Mouse (Mus musculus) embryonic facial prominence, embryonic 13.5 days (tissue): ENCODE measurements around the gene Gm19426. TPM values are rescaled to one million over a fixed set of nuclear protein-coding genes. Genes with fewer than 3 reads are reported as not detected.

Source experiments
- ATAC-seq: fragments of 200-750 bp; cut with Nextera tagmentation; 2 replicates; pipeline ENCODE4 v1.8.0; 2017; ENCODE audit warnings: low read depth; ENCODE audit not compliant: insufficient number of reproducible peaks, insufficient read depth, low FRiP score, low TSS enrichment
- H3K27ac ChIP-seq: fragments of 300-500 bp; sonication (generic); 2 replicates; pipeline ENCODE4 v1.5.1; 2015; ENCODE audit warnings: moderate library complexity, mild to moderate bottlenecking, inconsistent platforms
- H3K27me3 ChIP-seq: fragments of 300-500 bp; sonication (generic); 2 replicates; pipeline ENCODE4 v1.6.1; 2015; ENCODE audit warnings: mild to moderate bottlenecking, inconsistent platforms
- H3K36me3 ChIP-seq: fragments of 300-500 bp; sonication (generic); 2 replicates; pipeline ENCODE4 v1.6.1; 2015; ENCODE audit warnings: mild to moderate bottlenecking, inconsistent platforms
- H3K4me1 ChIP-seq: fragments of 300-500 bp; sonication (generic); 2 replicates; pipeline ENCODE4 v1.6.1; 2015; ENCODE audit warnings: inconsistent platforms
- H3K4me2 ChIP-seq: fragments of 300-500 bp; sonication (generic); 2 replicates; pipeline ENCODE4 v1.6.1; 2015; ENCODE audit warnings: moderate library complexity, mild to moderate bottlenecking, inconsistent platforms
- H3K4me3 ChIP-seq: fragments of 300-500 bp; sonication (generic); 2 replicates; pipeline ENCODE4 v1.5.1; 2015; ENCODE audit warnings: mild to moderate bottlenecking, inconsistent platforms
- H3K9ac ChIP-seq: fragments of 300-500 bp; sonication (generic); 2 replicates; pipeline ENCODE4 v1.6.1; 2015; ENCODE audit warnings: mild to moderate bottlenecking, inconsistent platforms
- H3K9me3 ChIP-seq: fragments of 300-500 bp; sonication (generic); 2 replicates; pipeline ENCODE4 v1.6.1; 2016; ENCODE audit warnings: inconsistent platforms
- WGBS: fragments of 180-500 bp; shearing (Covaris S2); methylation state at CpG from one replicate; pipeline ENCODE4 v1.1.7; 2015; ENCODE audit warnings: mixed read lengths; 5-methylcytosine and 5-hydroxymethylcytosine counted together
- polyA plus RNA-seq: library from polyadenylated mRNA; unstranded; fragments of >200 nt; fragmentation: Nextera tagmentation; extraction: Ambion mirVana; gene quantifications from 2 replicates; pipeline ENCODE4 v1.2.1, GENCODE M21; 2015

Gm19426 gene
- polyA plus RNA-seq, 1 experiment from 2014 or later = 9.6 TPM

- H3K27me3 ChIP-seq = no peaks in the 10 kb centered on the region
- H3K4me1 ChIP-seq = peaks cover 13% of the 10 kb centered on the region
- H3K4me2 ChIP-seq = no peak overlapping the region
- H3K9me3 ChIP-seq = no peaks in the 10 kb centered on the region
- WGBS = 93% methylated on average over 4 of the region's 4 CpGs
- H3K4me3 ChIP-seq = no peak overlapping the region
- no peak overlapping the region for H3K27ac ChIP-seq
- peaks cover 8% of the 10 kb centered on the region for H3K36me3 ChIP-seq
- no peak for ATAC-seq
- no peak overlapping the region for H3K9ac ChIP-seq
Observed at GRCm38 (mm10) chr2:84717357-84717756, 26.1 kb downstream of the Gm19426 start.

- 32% methylated on average over 9 of the region's 9 CpGs for WGBS
Observed at GRCm38 (mm10) chr2:84716423-84717355, 26.8 kb downstream of the Gm19426 start.

GRCm38 (mm10) chr2:84715562-84716361 lies 27.7 kb downstream of the Gm19426 start:
- Histone ChIP-seq H3K27ac (peak overlapping the region; percentile 96), H3K4me3 (peak overlapping the region; percentile 93), H3K4me1 (peaks cover 13% of the 10 kb centered on the region), H3K27me3 (no peaks in the 10 kb centered on the region), H3K9me3 (no peaks in the 10 kb centered on the region), H3K36me3 (peaks cover 2% of the 10 kb centered on the region), H3K9ac (peak overlapping the region; percentile 77), H3K4me2 (peak overlapping the region; percentile 68)
- WGBS = under 1% methylated on average over 33 of the region's 33 CpGs
- peak; percentile 94 for ATAC-seq

More at GRCm38 (mm10) chr2:84716423-84717355, 26.8 kb downstream of the Gm19426 start:
- no peak for ATAC-seq
- H3K4me1 ChIP-seq = peaks cover 13% of the 10 kb centered on the region
- no peaks in the 10 kb centered on the region for H3K27me3 ChIP-seq
- H3K27ac ChIP-seq = peak overlapping the region; percentile 96
- no peaks in the 10 kb centered on the region for H3K9me3 ChIP-seq
- H3K36me3 ChIP-seq = peaks cover 6% of the 10 kb centered on the region
- H3K9ac ChIP-seq = peak overlapping the region; percentile 77
- H3K4me2 ChIP-seq = peak overlapping the region; percentile 68
- peak overlapping the region; percentile 93 for H3K4me3 ChIP-seq

- ATAC-seq = peak; percentile 96
- Histone ChIP-seq H3K27ac (peak within 1 kb of the TSS; percentile 96), H3K9me3 (no peaks in the 10 kb centered on the region), H3K27me3 (no peaks in the 10 kb centered on the region), H3K4me3 (peak within 1 kb of the TSS; percentile 93), H3K4me1 (peaks cover 13% of the 10 kb centered on the region), H3K36me3 (peaks cover 10% of the 10 kb centered on the region), H3K4me2 (peak within 1 kb of the TSS; percentile 68), H3K9ac (peak within 1 kb of the TSS; percentile 99)
- 1% methylated on average over 106 of the region's 107 CpGs for WGBS
Observed at GRCm38 (mm10) chr2:84714811-84715561, 28.5 kb downstream of the Gm19426 start, which contains the start of gene Zdhhc5. Gene Zdhhc5, minus strand, starts transcription at chr2:84715180.

GRCm38 (mm10) chr2:84714422-84714810 lies 29.0 kb downstream of the Gm19426 start:
- Histone ChIP-seq H3K4me1 (peaks cover 13% of the 10 kb centered on the region), H3K27ac (peak overlapping the region; percentile 96), H3K4me3 (peak overlapping the region; percentile 93), H3K4me2 (peak overlapping the region; percentile 68), H3K27me3 (no peaks in the 10 kb centered on the region), H3K9ac (peak overlapping the region; percentile 99), H3K9me3 (no peaks in the 10 kb centered on the region), H3K36me3 (peaks cover 15% of the 10 kb centered on the region)
- WGBS = under 1% methylated on average over 26 of the region's 26 CpGs
- no peak; the same call in 1 of the 2 replicates for ATAC-seq

GRCm38 (mm10) chr2:84711898-84712297 lies 31.6 kb downstream of the Gm19426 start:
- no peak overlapping the region for H3K4me3 ChIP-seq
- peaks cover 24% of the 10 kb centered on the region for H3K4me1 ChIP-seq
- ATAC-seq = no peak
- no peak overlapping the region for H3K27ac ChIP-seq
- no peak overlapping the region for H3K4me2 ChIP-seq
- H3K9me3 ChIP-seq = no peaks in the 10 kb centered on the region
- H3K9ac ChIP-seq = no peak overlapping the region
- H3K27me3 ChIP-seq = no peaks in the 10 kb centered on the region
- H3K36me3 ChIP-seq = peaks cover 37% of the 10 kb centered on the region
- 87% methylated on average over 2 of the region's 2 CpGs for WGBS

- ATAC-seq = no peak
- Histone ChIP-seq H3K27me3 (no peaks in the 10 kb centered on the region), H3K4me1 (peaks cover 13% of the 10 kb centered on the region; the same call in 1 of the 2 replicates), H3K4me2 (no peak overlapping the region), H3K9ac (no peak overlapping the region), H3K27ac (no peak overlapping the region), H3K9me3 (no peaks in the 10 kb centered on the region), H3K4me3 (no peak overlapping the region), H3K36me3 (peaks cover 54% of the 10 kb centered on the region)
- 43% methylated on average over 1 of the region's 1 CpGs for WGBS
Observed at GRCm38 (mm10) chr2:84707523-84707922, 35.9 kb downstream of the Gm19426 start.

GRCm38 (mm10) chr2:84705295-84705694 lies 38.2 kb downstream of the Gm19426 start:
- ATAC-seq = no peak
- WGBS = 81% methylated on average over 1 of the region's 1 CpGs
- no peak overlapping the region for H3K4me2 ChIP-seq
- H3K9me3 ChIP-seq = no peaks in the 10 kb centered on the region
- no peaks in the 10 kb centered on the region for H3K27me3 ChIP-seq
- H3K9ac ChIP-seq = no peak overlapping the region
- H3K4me3 ChIP-seq = no peak overlapping the region
- peaks cover 11% of the 10 kb centered on the region; the same call in 1 of the 2 replicates for H3K4me1 ChIP-seq
- peaks cover 51% of the 10 kb centered on the region for H3K36me3 ChIP-seq
- H3K27ac ChIP-seq = no peak overlapping the region

GRCm38 (mm10) chr2:84704329-84704728 lies 39.1 kb downstream of the Gm19426 start:
- ATAC-seq = no peak
- 80% methylated on average over 5 of the region's 5 CpGs for WGBS
- Histone ChIP-seq H3K4me1 (peaks cover 11% of the 10 kb centered on the region; the same call in 1 of the 2 replicates), H3K27me3 (no peaks in the 10 kb centered on the region), H3K27ac (no peak overlapping the region), H3K4me2 (no peak overlapping the region), H3K9me3 (no peaks in the 10 kb centered on the region), H3K9ac (no peak overlapping the region), H3K36me3 (peaks cover 52% of the 10 kb centered on the region), H3K4me3 (no peak overlapping the region)

- H3K9me3 ChIP-seq = no peaks in the 10 kb centered on the region
- H3K4me2 ChIP-seq = no peak overlapping the region
- no peak overlapping the region for H3K27ac ChIP-seq
- ATAC-seq = no peak
- H3K4me1 ChIP-seq = peaks cover 7% of the 10 kb centered on the region; the same call in 1 of the 2 replicates
- H3K36me3 ChIP-seq = peaks cover 47% of the 10 kb centered on the region
- no peak overlapping the region for H3K9ac ChIP-seq
- H3K27me3 ChIP-seq = no peaks in the 10 kb centered on the region
- H3K4me3 ChIP-seq = no peak overlapping the region
- WGBS = 93% methylated on average over 1 of the region's 1 CpGs
Observed at GRCm38 (mm10) chr2:84703497-84703896, 40.0 kb downstream of the Gm19426 start.
